Comparison of ENCODE assay signal across 9 mouse cellular contexts in genomic region chr5:120210668-120211067, GRCm38 (mm10).
A peak's percentile ranks its signal among the peaks of the same experiment; 100 is the strongest.
DNase-seq lines count a peak whose midpoint lies in the region; ATAC-seq lines count a peak whose summit lies in the region.
"Had no signal": no experiment of that assay in that cellular context is flagged by ENCODE, and none has a peak within 500 bp of the region (broad histone marks: within the 10 kb centered on the region; RNA-seq: fewer than 3 reads in every experiment).

No protein-coding gene starts in this region.

- no peak overlapping the region for H3K9ac ChIP-seq in forebrain, embryonic 15.5 days (replicated peaks)

- intact Hi-C loops in heart, postnatal 36 days (cut with DNase I) = loop anchor here (1.0 to 5.0 kb wide), 2 partner anchors 64 to 232 kb away; no protein-coding TSS in a partner anchor

- peak overlapping the region; percentile 35 for H3K4me2 ChIP-seq in forebrain, embryonic 15.5 days (replicated peaks)

- H3K27ac ChIP-seq in heart, embryonic 10.5 days = 0 out of 2 replicates have a peak overlapping the region, but pooled peaks have one; percentile 7
- 0 out of 2 replicates have a peak overlapping the region, but pooled peaks have one; percentile 34 for H3K27ac ChIP-seq in forebrain, embryonic 15.5 days (replicated peaks)
- H3K27ac ChIP-seq in midbrain, embryonic 10.5 days (replicated peaks) = peak overlapping the region; percentile 38

- no peaks in the 10 kb centered on the region for H3K36me3 ChIP-seq in heart, embryonic 10.5 days
- H3K36me3 ChIP-seq in forebrain, embryonic 15.5 days = no peaks in the 10 kb centered on the region
- no peaks in the 10 kb centered on the region for H3K36me3 ChIP-seq in midbrain, embryonic 10.5 days

- H3K9me3 ChIP-seq in heart, embryonic 10.5 days = no peaks in the 10 kb centered on the region
- H3K9me3 ChIP-seq in forebrain, embryonic 15.5 days = no peaks in the 10 kb centered on the region
- H3K9me3 ChIP-seq in midbrain, embryonic 10.5 days (replicated peaks) = no peaks in the 10 kb centered on the region

- H3K4me1 ChIP-seq in heart, embryonic 10.5 days = peaks cover 28% of the 10 kb centered on the region
- H3K4me1 ChIP-seq in forebrain, embryonic 15.5 days = peaks cover 39% of the 10 kb centered on the region
- peaks cover 54% of the 10 kb centered on the region for H3K4me1 ChIP-seq in midbrain, embryonic 10.5 days

- 0 out of 2 replicates have a peak, but pooled peaks have one; percentile 7 for ATAC-seq in forebrain, embryonic 15.5 days (replicated peaks)
- ATAC-seq in frontal cortex, adult (ENCODE audit: low TSS enrichment) = no peak
- ATAC-seq: intestine, postnatal 0 days had no signal

- H3K27me3 ChIP-seq in heart, embryonic 10.5 days (ENCODE audit: insufficient read depth, poor library complexity, severe bottlenecking) = peaks cover 71% of the 10 kb centered on the region
- H3K27me3 ChIP-seq in forebrain, embryonic 15.5 days = no peaks in the 10 kb centered on the region
- peaks cover 94% of the 10 kb centered on the region for H3K27me3 ChIP-seq in midbrain, embryonic 10.5 days (ENCODE audit: low read depth, poor library complexity, severe bottlenecking)

- DNase-seq in heart, embryonic 10.5 days (ENCODE audit: low spot score) = no peak
- DNase-seq in heart, postnatal 36 days = no peak
- DNase-seq in MN1 (ENCODE audit: low spot score) = peak; percentile 60
- DNase-seq in midbrain, embryonic 10.5 days (ENCODE audit: low spot score) = no peak
- DNase-seq in thymus, postnatal 10 days (ENCODE audit: low spot score in 2 of 2) = no peak
- DNase-seq in layer of hippocampus, adult 8-10 months (ENCODE audit: low spot score in 2 of 2) = no peak

- H3K4me3 ChIP-seq in heart, embryonic 10.5 days = peak overlapping the region; percentile 46
- H3K4me3 ChIP-seq in forebrain, embryonic 15.5 days = no peak overlapping the region
- peak overlapping the region; percentile 33 for H3K4me3 ChIP-seq in midbrain, embryonic 10.5 days

- 7% methylated on average over 11 of the region's 11 CpGs for WGBS in heart, embryonic 10.5 days
- 2% methylated on average over 11 of the region's 11 CpGs for WGBS in forebrain, embryonic 15.5 days
- 5% methylated on average over 11 of the region's 11 CpGs for WGBS in midbrain, embryonic 10.5 days
